Mouse (Mus musculus) MEL (cell line): Measurements from ENCODE around the gene Zgpat.

Source experiments
- CTCF ChIP-seq, 3 experiments: IDR thresholded peaks in 2 of 3; conservative IDR thresholded peaks in 1 of 3; 2 replicates each; pipeline ENCODE4 v1.5.1; 2011 to 2012; ENCODE audit warnings: low read length in 3 of 3, low read depth in 2 of 3, mild to moderate bottlenecking in 2 of 3, improper control_type of control experiment in 1 of 3, inconsistent platforms in 1 of 3, mixed read lengths in 1 of 3, moderate library complexity in 1 of 3; ENCODE audit not compliant: control insufficient read depth in 1 of 3, insufficient read depth in 1 of 3, poor library complexity in 1 of 3, severe bottlenecking in 1 of 3
- POLR2AphosphoS5 ChIP-seq: IDR thresholded peaks from 2 replicates; pipeline ENCODE4 v1.6.1; 2012; ENCODE audit warnings: low read depth, borderline replicate concordance, mild to moderate bottlenecking, inconsistent platforms, low read length, moderate library complexity, mixed read lengths
- SIN3A ChIP-seq: IDR thresholded peaks from 2 replicates; pipeline ENCODE4 v1.6.1; 2012; ENCODE audit warnings: low read length, improper control_type of control experiment, inconsistent platforms
- TCF12 ChIP-seq: IDR thresholded peaks from 2 replicates; pipeline ENCODE4 v1.6.1; 2014; ENCODE audit warnings: low read depth, mild to moderate bottlenecking, inconsistent platforms, low read length, improper control_type of control experiment, moderate library complexity

GRCm38 (mm10) chr2:181326098-181326497 is 38.6 kb upstream of the Zgpat start:
- TF ChIP-seq CTCF (IDR thresholded peaks at IDR 0.05 in 2 of 3, conservative IDR thresholded peaks at IDR 0.05 in 1 of 3; ENCODE audit: control insufficient read depth in 1 of 3, insufficient read depth in 1 of 3, low read depth in 2 of 3, low read length in 3 of 3, poor library complexity in 1 of 3, severe bottlenecking in 1 of 3) (no peak), TCF12 (no peak), SIN3A (no peak), POLR2AphosphoS5 (no peak)
